Mouse (Mus musculus): Measurements from ENCODE around the gene Trim5.
A peak's percentile ranks its signal among the peaks of the same experiment; 100 is the strongest.
"Not testable (repeated sequence)": the region's sequence is repeated elsewhere in the genome, so short reads cannot be mapped to it uniquely, and the experiment has no call there.

The Trim5 gene

GRCm38 (mm10) chr7:104287576-104288443 is at the start of gene Trim5:
Trim5 (minus strand) TSS chr7:104288094.
- DNase-seq: peak; percentile 31

DNA sequence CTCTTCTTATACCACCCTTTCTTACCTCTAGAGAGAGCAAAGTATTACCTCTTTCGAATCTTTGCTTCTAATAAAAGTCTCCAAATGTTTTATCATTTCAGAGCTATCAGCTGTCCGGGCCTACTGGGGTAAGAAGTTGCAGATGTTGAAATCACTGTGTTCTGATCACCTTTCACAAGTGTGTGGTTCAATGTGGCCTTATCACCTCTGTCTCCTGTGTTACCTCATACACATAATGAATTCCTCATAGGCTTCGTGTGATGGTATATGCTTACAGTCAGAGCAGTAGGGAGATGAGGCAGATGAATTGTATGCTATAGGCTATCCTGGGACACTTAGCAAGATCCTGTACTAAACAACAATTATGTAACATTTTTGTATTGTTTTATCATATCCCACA is 47.7 kb upstream of the Trim5 start:
- DNase-seq: not testable (repeated sequence)

DNA sequence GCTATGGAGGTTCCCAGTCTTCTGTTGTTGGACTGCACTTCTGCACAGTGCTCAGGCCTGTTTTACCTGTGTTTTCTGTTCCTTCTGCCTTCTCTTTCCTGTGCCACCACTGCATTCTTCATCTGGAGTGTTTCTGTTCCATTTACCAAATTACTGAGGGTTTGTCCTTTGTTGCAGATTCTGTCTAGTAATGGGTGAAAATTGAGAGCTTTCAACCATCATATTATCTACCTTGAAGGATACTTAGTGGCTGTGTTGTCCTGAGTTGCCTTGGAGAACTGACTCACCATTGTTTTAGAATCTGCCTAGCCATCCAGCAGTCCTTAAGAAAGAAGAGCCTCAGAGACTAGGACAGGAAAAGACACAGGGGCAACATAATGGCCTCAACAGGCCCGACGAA is 41.3 kb upstream of the Trim5 start, which contains the start of gene Trim34b:
Gene Trim34b, plus strand, starts transcription at position 301 of the 400 bp plus-strand sequence.
- DNase-seq: not testable (repeated sequence)

DNA sequence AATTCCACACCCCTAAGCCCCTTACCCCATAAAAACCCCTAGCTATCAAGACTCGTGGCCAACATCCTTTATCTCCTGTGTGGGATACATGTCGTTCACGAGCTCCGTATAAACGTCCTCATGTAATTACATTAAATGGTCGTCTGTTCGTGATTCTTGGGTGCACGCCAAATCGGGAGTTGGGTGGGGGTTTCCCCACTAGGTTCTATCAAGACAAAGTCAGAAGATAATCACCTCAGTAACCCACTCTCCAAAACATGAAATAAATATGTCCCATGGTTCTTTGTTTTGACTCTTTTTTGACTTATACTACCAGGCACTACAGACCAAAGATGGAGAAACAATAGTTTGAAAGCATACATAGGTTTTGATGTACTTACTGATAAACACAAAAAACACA is 34.1 kb upstream of the Trim5 start:
- DNase-seq: no peak

- not testable (repeated sequence) for DNase-seq
Measured at GRCm38 (mm10) chr7:104315369-104316080, 27.6 kb upstream of the Trim5 start, which contains the start of gene Trim12a. Trim12a (minus strand) TSS chr7:104315466.

GRCm38 (mm10) chr7:104314796-104315353 is 27.0 kb upstream of the Trim5 start:
- peak; percentile 7 for DNase-seq

GRCm38 (mm10) chr7:104291638-104292400 is 3.9 kb upstream of the Trim5 start:
- DNase-seq: no peak

DNA sequence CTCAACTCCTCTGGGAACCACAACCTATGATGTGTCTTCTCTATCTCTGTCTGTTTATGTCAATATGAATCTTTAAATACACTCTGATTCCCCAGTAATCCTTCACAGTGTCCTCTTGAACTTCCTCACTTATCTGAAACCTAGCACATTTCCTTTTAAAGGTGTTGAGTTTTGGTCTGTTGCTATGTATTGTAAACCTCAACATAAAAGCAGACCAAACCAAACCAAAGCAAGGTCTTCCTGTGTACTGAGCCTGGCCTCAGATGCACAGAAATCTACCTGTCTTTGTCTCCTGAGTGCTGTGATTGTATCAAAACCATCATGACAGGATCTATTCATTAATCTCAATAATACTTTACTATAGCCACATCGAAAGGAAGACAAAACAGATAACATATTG is 2.7 kb upstream of the Trim5 start:
- DNase-seq: no peak

DNA sequence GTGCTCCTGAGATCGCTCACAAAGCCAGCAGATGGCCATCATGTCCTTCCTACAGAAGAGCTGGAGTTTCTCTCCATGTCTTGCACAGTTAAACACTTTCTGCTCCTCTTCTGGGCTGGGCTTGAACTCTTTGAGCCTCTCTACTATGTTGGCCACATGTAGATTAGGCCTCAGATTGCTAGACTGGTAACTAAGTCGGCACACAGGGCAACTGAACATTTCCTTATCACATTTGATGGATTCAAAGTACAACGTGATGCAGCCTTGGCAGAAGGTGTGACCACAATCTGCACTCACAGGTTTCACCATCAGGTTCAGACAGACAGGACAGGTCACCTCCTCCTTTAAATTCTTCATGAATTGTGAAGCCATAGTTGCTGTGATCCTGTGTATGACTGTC is 8.5 kb downstream of the Trim5 start:
- not testable (repeated sequence) for DNase-seq

GRCm38 (mm10) chr7:104265335-104265734 is 22.6 kb downstream of the Trim5 start:
- not testable (repeated sequence) for DNase-seq

GRCm38 (mm10) chr7:104260380-104260779 is 27.5 kb downstream of the Trim5 start:
- not testable (repeated sequence) for DNase-seq

GRCm38 (mm10) chr7:104244287-104245181 is 43.4 kb downstream of the Trim5 start, which contains the start of gene Trim34a:
Trim34a (plus strand) TSS chr7:104244457.
- peak; percentile 71 for DNase-seq

- DNase-seq: no peak
Measured at GRCm38 (mm10) chr7:104243616-104244015, 44.3 kb downstream of the Trim5 start.

DNA sequence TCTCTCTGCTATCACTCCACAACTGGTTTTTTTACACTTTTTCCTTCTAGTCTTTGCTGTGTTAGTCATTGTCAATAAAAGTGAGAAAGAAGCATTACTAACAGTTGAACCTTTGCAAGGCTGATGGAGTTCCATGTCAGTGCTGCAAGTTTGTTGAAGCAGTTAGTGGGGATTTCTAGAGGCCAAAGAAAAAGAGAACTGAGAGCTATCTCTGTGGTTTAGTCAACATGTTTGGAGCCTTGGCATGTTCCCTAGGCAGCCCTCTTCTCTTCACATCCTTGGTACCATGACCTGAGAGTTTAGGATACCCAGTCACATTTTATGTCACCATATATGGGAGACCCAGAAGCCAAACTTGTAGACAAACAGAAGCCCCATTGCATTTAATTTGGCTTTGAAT is 47.0 kb downstream of the Trim5 start:
- DNase-seq: no peak

GRCm38 (mm10) chr7:104231203-104231602 is 56.7 kb downstream of the Trim5 start:
- DNase-seq: peak; percentile 36

DNA sequence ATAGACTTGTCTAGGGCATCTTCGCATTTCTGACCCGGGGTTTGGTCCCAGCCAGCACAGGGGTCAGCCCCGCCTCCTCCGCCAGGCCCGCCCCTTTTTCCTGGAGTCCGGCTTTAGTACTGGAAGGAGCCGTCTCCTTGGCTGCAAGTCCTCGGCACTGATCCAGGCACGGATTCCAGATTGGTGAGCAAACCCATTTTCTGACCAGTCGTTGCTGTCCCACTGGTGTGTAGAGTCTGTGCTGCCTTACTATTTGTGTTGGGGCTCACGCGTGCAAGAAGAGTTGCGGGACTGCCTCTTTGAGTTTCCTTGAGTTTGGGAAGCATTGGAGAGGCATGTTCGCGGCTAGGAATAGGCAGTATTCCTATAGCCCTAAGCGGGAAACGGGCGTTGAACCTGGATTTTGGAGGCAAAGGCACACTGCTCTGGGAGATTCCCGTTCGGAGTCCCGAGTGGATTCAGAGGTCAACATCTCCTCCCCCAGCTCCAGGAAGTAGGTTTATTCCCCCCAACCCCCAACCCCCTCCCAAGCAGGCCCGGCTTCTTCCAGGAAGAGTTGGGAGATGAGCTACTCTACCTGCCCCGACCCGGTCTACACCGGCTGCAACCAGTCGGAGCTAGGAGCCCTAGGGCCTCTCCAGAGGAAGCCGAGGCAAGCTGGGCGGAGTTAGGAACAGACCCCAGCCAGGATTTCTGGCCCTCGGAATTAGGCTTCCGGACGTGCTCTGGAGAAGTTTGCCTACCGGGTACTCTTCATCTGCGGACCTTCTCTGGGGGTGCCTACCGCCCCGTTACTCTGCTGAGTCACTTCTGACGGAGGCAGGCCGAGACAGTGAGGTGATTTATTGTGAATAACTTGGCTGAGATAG is 69.0 kb downstream of the Trim5 start, which contains the start of gene Trim6:
Gene Trim6, plus strand, starts transcription at position 93 of the 869 bp plus-strand sequence.
- DNase-seq: peak; percentile 86

DNA sequence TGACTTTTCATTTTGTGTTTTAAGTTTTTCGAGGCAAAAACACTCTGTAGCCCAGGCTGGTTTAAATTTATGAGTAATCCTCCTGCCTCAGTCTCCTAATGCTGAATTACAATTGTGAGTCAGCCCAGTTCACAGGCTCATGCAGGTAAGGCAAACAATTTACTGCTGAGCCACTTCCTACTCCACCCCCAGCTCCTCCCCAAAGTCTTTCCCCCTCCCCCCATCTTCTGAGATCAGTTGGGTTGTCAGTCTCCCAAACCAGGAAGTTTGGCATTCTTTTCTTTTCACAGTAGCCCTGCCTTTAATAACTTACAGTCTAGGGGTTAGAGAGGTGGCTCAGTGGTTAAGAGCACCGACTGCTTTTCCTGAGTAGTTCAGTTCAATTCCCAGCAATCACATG is 70.0 kb downstream of the Trim5 start:
- DNase-seq: no peak

- DNase-seq: no peak
Measured at GRCm38 (mm10) chr7:104216011-104216535, 71.8 kb downstream of the Trim5 start.
